Mouse (Mus musculus) ovary, postnatal 14 days (tissue): ENCODE data around the gene Rmnd5b.
"Not testable (repeated sequence)": the region's sequence is repeated elsewhere in the genome, so short reads cannot be mapped to it uniquely, and the experiment has no call there.

Experiments used
- DNase-seq: peaks from one replicate; pipeline ENCODE4 v3.0.0; 2022; ENCODE audit warnings: low spot score

Rmnd5b gene

GRCm38 (mm10) chr11:51635525-51636322 is at the start of gene Rmnd5b:
TSS of gene Rmnd5b (minus strand) at chr11:51635896.
- peak; percentile 78 for DNase-seq

- no peak for DNase-seq
These were observed 46.3 kb upstream of the Rmnd5b start for GRCm38 (mm10) chr11:51681976-51682374.

GRCm38 (mm10) chr11:51681324-51681975 is 45.8 kb upstream of the Rmnd5b start:
- peak; percentile 89 for DNase-seq

- no peak for DNase-seq
These were observed 43.8 kb upstream of the Rmnd5b start for GRCm38 (mm10) chr11:51679466-51679865.

GRCm38 (mm10) chr11:51677737-51678418 is 42.2 kb upstream of the Rmnd5b start:
- DNase-seq = no peak

GRCm38 (mm10) chr11:51675386-51675785 is 39.7 kb upstream of the Rmnd5b start:
- DNase-seq = no peak

GRCm38 (mm10) chr11:51673291-51673690 is 37.6 kb upstream of the Rmnd5b start:
- no peak for DNase-seq

GRCm38 (mm10) chr11:51671376-51671775 is 35.7 kb upstream of the Rmnd5b start:
- no peak for DNase-seq

- no peak for DNase-seq
These were observed 35.1 kb upstream of the Rmnd5b start for GRCm38 (mm10) chr11:51670846-51671245.

- not testable (repeated sequence) for DNase-seq
These were observed 29.1 kb upstream of the Rmnd5b start for GRCm38 (mm10) chr11:51664747-51665146.

- DNase-seq = no peak
These were observed 26.9 kb upstream of the Rmnd5b start for GRCm38 (mm10) chr11:51662632-51663031.

GRCm38 (mm10) chr11:51661867-51662365 is 26.2 kb upstream of the Rmnd5b start:
- no peak for DNase-seq

GRCm38 (mm10) chr11:51658705-51659104 is 23.0 kb upstream of the Rmnd5b start:
- DNase-seq = no peak

- DNase-seq = no peak
These were observed 22.6 kb upstream of the Rmnd5b start for GRCm38 (mm10) chr11:51658291-51658690.

GRCm38 (mm10) chr11:51656798-51657521 is 21.3 kb upstream of the Rmnd5b start:
- DNase-seq = no peak

- DNase-seq = no peak
These were observed 19.2 kb upstream of the Rmnd5b start for GRCm38 (mm10) chr11:51654891-51655290.

GRCm38 (mm10) chr11:51653736-51654135 is 18.0 kb upstream of the Rmnd5b start:
- no peak for DNase-seq

GRCm38 (mm10) chr11:51652889-51653418 is 17.3 kb upstream of the Rmnd5b start:
- DNase-seq = no peak

GRCm38 (mm10) chr11:51650691-51651515 is 15.2 kb upstream of the Rmnd5b start, which contains the start of the genes N4bp3 and D930048N14Rik:
TSS of gene N4bp3 (minus strand) at chr11:51650842.
TSS of gene D930048N14Rik (plus strand) at chr11:51650954.
- no peak for DNase-seq

- DNase-seq = no peak
These were observed 14.6 kb upstream of the Rmnd5b start for GRCm38 (mm10) chr11:51650261-51650660.

GRCm38 (mm10) chr11:51649889-51650199 is 14.1 kb upstream of the Rmnd5b start:
- DNase-seq = no peak
